Mouse (Mus musculus): ENCODE data around the gene Zfp804a. TPM values are rescaled to one million over a fixed set of nuclear protein-coding genes. Genes with fewer than 3 reads are reported as not detected.

Gene Zfp804a
- total RNA-seq, 2 experiments from 2014 or later: not detected

DNA sequence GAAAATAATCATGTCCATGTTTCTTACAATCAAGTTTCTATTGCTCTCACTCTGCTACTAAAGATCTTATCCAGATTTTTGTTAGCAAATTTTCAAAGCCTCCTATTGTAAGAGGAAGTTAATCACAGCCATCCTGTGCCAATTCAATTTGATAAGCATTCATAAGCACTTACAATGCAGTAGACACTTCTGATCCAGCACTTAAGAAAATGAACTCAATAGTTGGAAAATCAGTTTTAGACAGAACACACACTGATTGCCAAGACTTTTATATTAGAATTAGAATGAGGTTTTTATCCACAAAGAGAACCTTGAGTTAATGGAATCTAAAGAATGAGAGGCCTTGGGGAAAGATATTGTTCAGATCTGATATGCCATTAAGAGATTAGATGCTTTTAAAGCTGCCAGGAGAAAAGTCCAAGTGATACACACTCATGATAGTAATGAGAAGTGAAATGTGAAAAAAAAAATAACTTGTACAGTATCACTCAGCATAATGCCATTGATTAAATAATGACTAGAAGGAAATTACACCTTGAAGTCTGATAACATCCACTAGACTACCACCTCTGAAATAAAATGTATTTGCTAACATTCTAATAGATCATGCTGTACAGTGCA lies 194.0 kb downstream of the Zfp804a start:
- no peak for ATAC-seq (replicated peaks; ENCODE audit: poor library complexity)

DNA sequence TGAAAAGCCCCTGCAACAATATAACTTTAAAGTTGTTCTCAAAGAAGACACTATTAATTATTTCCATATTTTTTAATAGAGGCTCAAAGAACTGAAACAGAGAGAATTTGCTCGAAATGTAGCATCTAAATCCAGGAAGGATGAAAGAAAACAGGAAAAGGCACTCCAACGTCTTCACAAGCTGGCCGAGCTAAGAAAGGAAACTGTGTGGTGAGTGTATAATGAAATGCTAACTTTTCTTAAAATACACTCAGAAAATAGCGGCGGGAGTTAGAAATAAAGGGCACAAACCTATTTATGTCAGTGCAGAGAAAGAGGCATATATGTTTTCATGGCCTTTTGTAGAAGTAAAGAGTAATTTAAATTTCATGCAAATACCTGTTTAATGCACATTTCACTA lies 200.4 kb downstream of the Zfp804a start:
- no peak for ATAC-seq (replicated peaks; ENCODE audit: poor library complexity)

- no peak for ATAC-seq (replicated peaks; ENCODE audit: poor library complexity)
Observed at GRCm38 (mm10) chr2:82282591-82283269, 229.7 kb downstream of the Zfp804a start.

- no peak for ATAC-seq (replicated peaks; ENCODE audit: poor library complexity)
Observed at GRCm38 (mm10) chr2:82294932-82295493, 242.0 kb downstream of the Zfp804a start.

Data from megakaryocyte progenitor cell, adult 5-6 weeks (primary cell).